Mouse (Mus musculus): ENCODE measurements around the gene Lilrb4a.

DNA sequence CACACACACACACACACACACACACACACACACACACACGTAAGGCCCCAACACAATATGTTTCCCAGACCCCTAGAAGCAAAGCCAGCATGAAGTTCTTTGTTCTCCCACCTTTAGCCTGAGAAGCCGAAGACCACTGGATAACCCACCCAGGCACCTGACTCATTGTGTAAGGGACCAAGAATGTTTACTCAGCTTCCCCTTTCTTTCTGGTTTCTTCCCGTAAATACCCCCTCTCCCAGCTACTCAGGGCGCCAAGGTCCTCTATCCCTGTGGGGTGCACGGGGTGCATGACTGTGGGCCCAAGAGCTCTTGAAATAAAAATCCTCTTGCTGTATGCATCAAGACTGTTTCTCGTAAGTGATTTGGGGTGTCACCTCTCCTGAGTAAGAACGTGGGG lies 35.3 kb downstream of the Lilrb4a start:
- TF ChIP-seq POLR2A (IDR thresholded peaks at IDR 0.05; ENCODE audit: insufficient read depth, low read length), result no peak
- no peak for TF ChIP-seq CTCF (IDR thresholded peaks at IDR 0.05; ENCODE audit: low read depth, low read length)

Data from ES-Bruce4 (cell line).